Mouse (Mus musculus) frontal cortex, adult (tissue): ENCODE results near the gene Rhof.

Source experiments
- ATAC-seq: cut with Nextera tagmentation; 2 replicates; pipeline ENCODE4 v1.9.2; 2017; ENCODE audit warnings: mild to moderate bottlenecking, moderate library complexity, mixed read lengths; ENCODE audit not compliant: low TSS enrichment

Rhof gene

DNA sequence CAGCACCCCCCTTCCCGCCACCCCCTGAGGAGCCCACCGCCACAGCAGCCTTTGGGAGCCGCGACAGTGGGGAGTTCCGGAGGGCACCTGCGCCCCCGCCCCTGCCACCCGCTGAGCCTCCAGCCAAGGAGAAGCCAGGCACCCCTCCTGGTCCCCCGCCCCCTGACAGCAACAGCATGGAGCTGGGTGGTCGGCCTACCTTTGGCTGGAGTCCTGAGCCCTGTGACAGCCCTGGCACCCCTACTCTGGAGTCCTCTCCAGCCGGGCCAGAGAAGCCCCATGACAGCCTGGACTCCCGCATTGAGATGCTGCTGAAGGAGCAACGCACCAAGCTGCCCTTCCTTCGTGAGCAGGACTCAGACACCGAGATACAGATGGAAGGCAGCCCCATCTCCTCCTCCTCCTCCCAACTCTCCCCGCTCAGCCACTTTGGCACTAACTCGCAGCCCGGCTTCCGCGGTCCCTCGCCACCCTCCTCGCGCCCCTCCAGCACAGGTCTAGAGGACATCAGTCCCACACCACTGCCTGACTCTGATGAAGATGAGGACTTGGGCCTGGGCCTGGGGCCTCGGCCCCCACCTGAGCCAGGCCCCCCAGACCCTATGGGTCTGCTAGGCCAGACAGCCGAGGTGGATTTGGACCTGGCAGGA lies 15.7 kb upstream of the Rhof start:
- ATAC-seq, result no peak

DNA sequence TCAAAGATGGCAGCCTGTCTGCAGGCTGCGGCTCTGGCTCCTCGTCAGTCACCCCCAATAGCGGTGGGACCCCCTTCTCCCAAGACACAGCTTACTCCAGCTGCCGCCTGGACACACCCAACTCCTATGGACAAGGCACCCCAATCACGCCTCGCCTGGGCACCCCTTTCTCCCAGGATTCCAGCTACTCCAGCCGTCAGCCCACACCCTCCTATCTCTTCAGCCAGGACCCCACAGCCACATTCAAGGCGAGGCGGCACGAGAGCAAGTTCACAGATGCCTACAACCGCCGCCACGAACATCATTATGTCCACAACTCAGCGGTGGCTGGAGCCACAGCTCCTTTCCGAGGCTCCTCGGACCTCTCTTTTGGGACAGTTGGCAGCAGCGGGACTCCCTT lies 15.1 kb upstream of the Rhof start:
- no peak for ATAC-seq

DNA sequence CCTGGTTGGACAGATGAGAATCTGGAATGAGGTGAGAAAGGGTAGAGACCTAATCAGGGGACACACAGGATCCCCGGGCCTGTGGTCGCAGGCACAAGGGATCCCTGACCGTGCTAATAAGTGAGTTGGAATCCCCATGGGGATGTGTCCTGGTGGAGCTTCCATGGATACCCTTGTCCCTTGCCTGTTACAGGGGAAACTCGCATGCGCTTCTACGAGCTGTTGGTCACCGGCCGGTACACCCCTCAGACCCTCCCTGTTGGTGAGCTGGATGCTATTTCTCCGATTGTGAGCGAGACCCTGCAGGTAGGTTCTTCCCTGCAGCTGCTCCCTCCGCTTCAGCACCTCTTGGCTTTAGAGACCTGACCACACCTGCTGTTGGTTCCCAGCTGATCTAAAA lies 13.9 kb upstream of the Rhof start:
- no peak for ATAC-seq

DNA sequence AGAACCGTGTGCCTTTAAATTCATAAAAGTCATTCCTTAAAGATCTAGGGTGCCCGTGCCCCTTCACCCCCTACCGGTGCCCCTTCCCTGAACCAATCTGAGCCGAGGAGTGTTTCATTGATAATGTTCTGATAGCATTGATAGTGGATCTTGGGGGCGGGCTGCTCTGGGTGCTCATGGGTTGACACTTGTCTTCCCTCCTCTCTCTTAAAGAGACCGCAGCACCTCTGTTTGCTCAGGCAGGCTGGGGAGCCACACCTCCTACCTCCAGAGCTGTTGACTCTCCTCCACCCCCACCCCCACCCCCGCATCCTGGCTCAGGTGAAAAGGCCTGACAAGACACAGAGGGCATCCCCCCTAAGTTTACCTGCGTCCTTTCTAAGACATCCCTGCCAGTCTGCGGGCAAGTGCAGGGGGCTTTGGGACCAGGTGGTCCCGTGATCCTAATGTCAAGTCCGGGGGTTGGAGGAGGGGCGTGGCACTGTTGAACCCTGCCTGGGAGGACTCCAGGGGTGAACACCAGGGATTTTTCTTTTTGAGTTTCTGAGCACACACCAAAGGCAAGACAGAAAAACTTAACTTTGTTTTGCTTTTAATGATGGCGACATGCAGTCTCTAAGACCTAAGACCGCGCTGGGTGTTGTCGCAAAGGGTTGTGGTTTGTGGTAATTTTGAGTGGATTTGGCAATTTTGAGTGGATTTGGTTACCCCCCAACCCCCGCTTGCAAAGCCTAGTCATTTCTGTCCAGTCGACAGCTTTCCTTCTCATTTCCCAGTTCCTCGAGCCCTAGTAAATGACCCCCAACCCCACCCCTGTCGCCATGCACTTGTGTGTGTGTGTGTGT lies 12.5 kb upstream of the Rhof start:
- no peak for ATAC-seq

DNA sequence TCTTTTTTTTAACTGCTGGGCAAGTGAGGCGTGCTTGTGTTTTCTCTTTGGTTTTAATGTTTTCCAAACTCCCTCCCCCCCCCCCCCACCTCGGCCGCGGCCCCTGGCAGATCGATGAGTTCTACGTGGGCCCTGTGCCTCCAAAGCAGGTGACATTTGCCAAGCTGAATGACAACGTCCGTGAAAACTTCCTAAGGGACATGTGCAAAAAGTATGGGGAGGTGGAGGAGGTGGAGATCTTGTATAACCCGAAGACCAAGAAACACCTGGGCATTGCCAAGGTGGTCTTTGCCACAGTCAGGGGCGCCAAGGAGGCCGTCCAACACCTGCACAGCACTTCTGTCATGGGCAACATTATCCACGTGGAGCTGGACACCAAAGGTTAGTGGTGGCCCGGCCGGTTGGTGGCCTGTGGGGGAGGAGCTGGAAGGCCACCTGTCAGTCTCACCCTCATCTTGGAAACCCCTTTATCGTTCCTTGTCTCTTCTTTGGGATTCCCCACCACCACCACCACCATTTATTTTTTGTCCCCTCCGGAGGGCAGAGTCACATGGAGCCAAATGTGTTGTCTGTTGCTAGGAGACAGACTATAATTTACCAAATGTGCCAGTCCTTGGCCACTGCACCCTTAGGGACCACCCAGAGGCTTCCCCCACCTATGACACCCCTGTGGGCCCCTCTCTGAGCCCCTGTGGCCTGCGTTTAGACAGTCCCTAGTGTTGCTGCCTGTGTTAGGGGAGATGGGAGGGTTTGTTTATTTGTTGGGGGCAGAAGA lies 11.7 kb upstream of the Rhof start:
- ATAC-seq, result no peak

DNA sequence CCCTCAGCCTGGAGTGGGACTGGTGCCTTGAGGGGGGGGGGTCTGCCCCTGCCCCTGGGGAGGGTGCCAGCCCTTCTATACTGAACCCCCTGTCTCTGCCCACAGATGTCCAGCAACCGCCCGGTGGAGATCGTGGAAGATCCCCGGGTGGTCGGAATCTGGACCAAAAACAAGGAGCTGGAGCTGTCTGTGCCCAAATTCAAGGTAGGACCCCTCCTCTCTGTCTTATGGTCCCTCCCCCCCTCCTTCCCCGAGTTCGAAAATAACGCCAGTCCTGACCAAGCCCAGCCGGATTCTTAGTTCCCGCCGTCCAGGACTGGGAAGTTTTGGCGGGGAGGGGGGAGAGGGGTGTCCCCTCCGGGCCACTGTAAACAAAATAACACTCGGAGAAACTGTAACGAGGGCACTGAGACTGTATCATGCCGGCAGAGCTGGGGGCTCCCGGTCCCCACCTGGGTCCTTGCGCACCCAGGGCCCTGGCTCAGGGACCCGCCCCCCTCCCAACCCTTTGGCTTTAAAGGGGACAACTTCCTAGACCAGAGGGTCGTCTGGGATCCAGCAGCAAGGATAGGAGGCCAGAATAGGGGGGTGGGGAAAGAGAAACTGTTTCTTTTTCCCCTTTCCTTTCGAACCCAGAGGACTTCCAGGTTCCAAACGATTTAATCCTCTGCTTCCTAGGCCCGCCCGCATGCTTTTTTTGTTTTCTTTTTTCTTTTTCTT lies 10.9 kb upstream of the Rhof start:
- ATAC-seq, result no peak

DNA sequence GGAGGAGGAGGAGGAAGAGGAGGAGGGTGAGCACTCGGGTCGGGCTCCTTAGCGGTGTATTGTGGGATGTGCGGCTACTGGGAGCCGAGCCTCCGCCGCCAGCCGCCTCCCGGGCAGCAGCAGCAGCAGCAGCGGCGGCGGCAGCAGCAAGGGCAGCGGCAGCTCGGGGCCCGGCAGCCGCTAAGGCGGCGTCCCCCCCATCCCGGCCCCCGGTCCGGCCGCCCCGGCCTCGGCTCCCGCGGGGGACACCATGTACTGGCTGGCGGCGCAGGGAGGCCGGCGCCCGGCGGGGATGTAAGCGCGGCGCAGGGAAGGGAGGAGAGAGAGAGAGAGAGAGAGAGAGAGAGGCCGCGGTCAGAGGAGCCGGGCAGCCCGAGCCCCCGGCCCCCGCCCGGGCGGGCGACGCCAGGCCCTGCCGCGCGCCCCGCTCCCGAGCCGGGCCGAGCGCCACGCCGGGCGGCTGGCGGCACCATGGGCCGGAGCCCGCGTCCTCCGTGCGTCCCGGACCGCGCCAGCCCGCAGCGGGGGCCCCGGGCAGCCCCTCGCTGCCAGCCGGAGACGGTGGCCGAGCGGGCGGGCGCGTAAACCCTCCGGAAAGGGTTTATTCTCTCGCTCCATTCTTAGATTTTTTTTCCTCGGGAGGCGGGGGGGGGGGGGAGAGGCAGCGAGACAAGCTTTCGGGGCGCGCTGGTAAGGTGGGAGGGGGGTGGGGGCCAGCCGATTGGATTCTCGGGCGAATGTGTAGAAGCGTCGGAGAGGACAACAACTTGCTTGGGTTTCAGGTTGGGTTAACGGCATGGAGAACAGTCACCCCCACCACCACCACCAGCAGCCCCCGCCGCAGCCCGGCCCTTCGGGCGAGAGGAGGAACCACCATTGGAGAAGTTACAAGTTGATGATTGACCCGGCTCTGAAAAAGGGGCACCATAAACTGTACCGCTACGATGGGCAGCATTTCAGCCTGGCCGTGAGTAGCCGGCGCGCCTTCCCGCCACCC lies 10.0 kb upstream of the Rhof start, which contains the start of gene Setd1b:
Setd1b (plus strand) TSS at position 33 of the 997 bp plus-strand sequence.
- no peak for ATAC-seq

DNA sequence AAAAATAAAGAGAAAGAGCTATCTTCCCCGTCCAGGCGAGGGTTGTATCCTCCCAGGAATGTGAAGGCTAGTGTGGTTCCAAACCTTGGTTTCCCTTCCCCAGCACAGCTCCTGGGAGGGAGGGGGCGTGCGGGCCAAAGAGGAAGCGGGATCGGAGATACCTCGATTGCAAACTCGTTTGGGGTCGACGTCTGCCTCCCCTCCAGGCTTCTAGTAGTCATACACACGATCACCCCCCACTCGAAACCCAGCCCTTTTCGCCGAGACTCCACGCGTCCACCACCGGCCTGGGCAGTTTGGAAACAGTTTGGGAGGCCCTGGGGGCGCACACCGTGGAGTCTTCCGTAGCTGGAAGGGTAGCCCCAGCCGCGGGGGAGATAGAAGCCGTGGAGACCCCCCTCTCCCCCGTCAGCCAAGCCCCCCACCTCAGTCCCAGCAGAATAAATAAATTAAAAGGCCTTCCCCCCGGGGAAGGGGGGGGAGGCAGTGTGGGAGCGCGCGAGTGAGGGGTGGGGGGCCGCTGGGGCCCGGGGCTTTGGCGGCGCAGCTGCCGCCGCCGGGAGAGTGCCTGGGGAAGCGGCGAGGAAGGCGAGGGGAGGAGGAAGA lies 9.2 kb upstream of the Rhof start:
- ATAC-seq, result peak; percentile 17; the same call in 1 of the 2 replicates

DNA sequence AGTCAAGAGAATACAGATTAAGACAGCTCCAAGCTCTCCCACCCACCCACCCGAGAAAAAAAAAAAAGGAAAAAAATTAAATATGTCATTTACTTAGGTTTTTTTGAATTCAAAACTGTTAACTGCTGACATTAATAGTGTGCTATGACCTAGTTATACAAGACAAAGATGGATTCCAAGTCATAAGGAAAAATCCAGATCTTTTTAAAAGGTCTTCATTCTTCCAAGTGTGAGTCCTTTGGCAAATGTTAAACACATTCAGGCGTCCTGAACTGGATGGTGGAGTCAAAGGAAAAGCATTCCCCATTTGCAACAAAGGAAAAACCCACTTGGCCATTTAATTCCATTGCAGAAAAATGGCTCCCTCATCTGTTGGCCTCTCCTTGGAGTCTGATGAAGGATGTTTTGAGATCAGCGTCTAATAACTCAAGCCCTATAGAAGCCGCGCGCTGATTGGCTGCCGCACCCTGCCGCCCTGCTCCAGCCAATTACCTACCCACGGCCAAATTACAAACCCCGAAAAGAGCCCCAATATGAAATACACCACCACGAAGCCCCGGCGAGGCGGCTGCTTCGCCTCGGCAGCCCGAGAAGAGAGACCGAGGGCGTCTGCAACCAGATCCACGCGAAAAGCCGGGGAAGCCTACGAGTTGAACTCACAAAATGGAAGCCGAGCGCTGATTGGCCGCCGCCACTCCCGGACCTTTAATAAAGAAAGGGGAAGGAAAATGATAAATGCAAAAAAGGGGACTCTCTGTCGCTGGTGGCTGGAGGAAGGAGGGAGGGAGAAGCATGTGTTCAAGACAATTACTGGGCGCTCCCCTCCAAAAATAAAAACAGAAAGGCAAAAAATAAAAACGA lies 8.4 kb upstream of the Rhof start:
- ATAC-seq, result peak; percentile 50

DNA sequence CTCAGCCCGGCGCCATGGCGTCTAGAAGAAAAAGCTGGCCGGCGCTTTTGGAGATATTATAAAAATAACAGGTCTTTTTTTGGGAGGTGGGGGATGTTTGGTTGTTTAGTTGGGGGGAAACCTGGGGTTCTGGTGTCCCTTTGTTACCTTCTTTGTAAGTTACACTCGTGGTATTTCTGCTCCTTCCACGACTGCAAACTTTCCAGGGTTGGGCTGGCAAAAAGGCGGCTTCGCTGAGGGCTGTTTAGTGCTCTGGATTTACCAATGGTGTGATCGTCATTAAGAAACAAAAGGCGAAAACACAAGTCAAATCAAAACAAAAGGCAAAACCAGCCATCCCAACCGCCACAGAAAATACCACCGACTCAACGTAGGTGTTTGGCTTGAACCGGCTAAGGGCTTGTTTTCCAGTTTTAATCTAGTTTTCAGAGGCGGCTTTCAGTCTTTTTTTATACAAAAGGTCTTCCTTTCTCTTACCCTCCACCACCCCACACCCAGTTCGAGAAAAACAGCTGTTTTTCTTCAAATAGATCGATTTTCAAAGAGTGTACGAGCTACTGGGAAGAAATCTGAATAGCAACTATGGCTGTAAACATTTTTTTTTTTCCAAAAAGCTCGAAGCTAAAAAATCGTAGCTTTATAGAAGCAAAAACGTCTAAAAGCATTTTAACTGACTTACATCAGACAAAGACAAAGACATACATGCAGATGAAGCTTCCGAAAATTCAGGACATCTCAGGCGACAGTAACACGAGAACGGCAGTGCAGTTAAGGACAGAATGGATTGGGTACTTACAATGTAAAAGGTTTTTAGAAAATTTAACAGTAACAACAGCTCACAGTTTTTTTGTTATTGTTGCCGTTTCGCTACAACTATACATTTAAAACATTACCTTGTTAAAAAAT lies 7.5 kb upstream of the Rhof start:
- ATAC-seq, result no peak

DNA sequence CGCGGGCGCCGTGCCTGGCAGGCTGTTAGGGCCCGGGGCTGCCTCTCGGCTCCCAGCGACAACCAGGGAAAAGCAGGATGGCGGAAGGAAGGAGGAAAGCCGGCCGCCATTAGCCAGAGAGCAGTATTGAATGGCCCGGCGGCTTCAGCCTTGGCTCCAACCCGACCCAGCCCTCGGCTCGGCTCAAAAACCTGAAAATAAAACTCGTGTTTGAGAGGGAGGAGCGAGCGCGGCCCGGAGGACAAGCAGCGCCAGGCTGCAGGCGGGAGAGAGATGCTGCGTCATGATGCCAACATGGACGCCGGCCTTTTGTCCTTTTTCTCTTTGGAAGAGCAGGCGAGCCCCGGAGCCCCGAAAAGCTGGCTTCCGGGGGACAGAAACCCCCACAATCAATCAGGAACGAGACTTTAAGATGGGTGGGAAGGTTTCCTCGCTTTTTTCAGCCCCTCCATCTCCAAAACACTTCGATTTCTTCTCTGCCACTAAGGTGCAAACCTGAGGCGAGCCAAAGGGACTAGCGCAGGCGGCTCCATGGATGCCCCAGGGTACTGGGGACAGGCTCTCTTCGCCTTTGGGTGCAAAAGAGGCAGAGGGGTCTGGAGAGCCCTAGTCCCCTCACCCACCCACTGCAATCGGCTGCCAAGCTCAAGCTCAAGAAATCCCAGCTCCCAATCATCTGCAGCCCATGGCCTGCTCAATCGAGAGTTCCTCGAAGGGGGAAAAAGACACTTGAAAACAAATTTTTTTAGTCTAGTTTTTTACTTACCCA lies 6.6 kb upstream of the Rhof start:
- peak; percentile 36 for ATAC-seq

DNA sequence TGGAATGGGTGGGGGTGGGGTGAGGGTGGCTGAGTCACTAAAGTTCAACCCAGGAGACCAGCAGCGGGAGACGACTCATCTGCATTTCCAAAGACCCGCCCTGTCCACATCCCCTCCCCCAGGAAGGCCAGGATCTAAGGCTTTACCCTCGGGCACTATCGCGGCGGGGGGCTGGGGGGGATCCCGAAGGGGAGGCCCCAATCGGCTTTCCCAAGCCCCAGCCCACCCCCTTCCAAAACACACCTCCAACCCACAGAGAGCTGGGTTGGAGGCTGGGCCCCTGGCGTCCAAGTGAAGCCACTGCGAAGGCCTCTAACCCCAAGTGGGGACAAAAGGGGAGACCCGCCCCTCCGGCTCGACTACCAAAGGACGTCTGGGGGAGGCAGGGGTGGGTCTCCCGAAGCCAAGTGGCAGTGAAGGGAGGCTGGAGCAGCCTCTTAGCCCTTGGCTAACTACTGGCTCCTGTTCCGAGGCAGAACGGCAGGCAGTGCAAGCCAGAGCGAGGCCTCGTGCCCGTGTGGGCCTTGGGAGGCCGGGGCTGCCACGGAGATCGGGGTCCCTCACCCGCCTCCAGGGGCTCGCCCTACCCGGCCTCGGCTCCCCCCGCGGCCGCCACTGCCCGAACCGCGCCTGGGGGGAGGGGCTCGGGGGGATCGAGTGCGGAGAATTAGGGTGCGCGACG lies 5.9 kb upstream of the Rhof start:
- no peak for ATAC-seq

DNA sequence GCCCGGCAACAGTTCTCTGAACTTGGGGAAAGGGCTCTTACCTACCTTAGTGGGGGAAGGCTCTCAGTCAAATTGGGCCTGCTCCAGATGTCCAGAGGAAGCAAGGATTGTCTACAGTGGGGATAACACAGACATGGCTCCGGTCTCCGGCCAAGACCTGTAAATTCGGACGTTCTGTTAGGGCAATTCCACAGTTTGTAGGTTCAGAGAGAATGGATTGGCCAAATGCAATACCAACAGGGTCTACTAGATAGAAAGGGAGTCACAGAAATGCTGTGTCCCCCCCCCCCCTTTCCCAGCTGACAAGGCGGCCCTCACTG lies 5.4 kb upstream of the Rhof start:
- no peak for ATAC-seq

DNA sequence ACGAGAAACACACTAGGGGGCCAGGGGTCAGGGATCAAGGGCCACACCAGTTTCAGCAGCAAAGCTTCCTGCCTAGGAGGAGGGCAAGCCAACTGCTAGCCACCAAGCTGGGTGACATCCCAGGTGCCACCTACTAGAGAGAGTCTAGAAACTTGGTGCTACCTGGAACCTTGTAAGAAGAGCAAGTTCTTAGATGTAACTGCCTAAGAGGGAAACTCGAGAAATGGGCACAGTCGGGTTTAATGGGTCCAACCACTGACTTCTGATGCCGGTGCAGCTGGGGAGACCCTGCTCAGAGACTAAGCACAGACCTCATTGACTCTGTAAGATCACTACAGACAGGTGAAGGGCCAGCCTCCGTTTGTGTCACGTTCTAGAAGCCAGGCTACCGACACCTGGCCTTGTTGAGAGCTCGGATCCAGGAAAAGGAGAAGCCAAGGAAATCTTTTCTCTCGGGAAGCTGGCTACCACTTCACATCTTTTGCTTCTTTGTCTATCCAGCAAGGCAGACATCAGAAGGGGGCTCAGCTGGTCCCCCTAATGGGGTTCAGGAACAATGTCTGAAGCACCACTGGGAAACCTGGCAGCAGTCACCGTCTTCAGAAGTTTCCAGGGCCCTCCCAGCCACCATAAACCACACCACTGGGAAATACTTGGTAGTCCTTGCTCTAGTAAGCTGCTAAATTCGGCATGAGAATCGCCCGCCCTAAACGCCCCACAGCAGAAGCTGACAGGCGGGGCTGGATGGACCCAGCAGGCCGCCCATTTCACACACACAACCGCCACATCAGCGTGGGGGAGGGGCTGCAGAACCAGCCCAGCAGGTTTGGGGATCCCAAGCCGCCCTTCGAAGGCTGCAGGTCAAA lies 4.8 kb upstream of the Rhof start:
- ATAC-seq, result no peak

DNA sequence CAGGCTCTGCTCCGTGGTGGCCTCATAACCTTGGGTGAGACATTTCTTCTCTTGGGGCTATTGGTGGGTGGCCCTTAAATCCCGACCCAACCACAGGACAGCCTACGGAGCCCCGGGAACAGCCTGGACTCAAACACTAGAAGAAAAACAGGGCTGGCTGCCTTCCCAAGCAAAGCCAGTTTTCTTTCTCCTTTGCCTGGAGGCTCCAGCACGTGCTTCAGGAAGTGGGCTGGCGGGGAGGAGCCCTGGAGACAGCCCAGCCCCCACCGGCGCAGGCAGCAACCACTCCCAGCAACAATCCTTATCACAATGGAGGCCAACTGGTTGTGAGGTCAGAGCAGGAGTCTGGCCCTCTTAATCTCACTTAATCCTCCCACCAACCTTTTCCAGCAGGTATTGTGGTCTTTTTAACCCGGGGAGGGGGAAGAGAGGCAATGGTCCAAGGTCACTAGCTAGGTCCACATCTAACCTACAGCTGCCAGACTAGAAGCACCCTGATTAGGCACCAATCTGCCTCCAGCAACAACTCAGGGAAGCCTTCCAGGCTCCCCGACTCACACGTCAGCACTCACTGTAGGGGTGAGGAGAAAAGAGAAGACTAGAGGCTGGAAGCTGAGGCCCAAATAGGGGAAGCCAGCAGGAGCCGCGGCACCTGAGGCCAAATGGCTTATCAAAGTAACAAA lies 4.0 kb upstream of the Rhof start:
- no peak for ATAC-seq
